Mouse (Mus musculus) left cerebral cortex, postnatal 25 days (tissue): Measurements from ENCODE around the gene Lrch3. TPM values are rescaled to one million over a fixed set of nuclear protein-coding genes. Genes with fewer than 3 reads are reported as not detected.

Experiments
- DNase-seq, 2 experiments: peaks; one replicate each; pipeline ENCODE4 v3.0.0; 2022; ENCODE audit warnings: low spot score in 2 of 2, mixed read lengths in 1 of 2
- intact Hi-C: fragments of 180-260 bp; cut with DNase I; formaldehyde crosslinking; loops from one replicate; pipeline ENCODE4 v1.15.1; 2025
- total RNA-seq, 2 experiments: library from RNA; stranded (reverse); gene quantifications; 2 replicates each; pipeline ENCODE4 v1.2.3; 2021

Lrch3 gene
- total RNA-seq, 2 experiments from 2014 or later = 31.5 to 36.0 TPM

- intact Hi-C loops = no loop called here
- DNase-seq = no peak
Observed at GRCm38 (mm10) chr16:32956889-32957288, 43.0 kb downstream of the Lrch3 start.

DNA sequence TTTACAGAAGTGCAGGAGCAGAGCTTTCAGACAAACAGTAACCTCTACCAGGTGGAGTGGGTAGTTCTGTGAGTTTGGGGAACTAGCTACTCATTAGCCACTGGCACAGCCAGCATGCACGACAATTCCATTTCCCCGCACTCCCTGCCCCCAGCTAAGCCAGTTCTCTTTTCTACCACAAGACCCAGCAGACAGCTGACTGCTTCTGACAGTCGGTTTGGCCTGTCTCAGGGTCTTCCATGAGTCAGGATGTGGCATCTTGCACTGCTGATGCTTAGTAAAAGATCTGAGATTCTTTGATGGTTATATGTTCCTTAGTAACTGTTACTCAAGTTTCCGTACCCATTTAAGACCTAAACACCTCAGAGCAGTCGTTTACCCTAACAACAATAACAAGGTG, 58.6 kb downstream of the Lrch3 start:
- no peak for DNase-seq
- intact Hi-C loops = no loop called here

DNA sequence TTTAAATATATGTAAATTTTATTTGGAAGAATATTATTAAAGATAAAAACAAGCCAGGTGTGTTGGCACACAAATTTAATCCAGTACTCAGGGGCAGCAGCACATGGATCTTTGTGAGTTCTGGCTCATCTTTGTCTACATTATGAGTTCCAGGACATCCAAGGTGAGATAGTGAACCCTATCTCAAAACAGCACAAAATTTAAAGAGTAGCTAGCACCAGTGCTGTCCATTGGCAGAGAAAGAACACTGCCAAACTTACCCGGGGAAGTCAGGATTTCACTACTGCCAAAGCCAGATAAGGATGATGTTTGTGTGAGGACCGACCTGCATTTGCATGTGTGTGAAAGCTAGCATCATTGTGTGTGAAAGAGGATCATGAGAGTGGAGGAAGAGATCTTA, 59.1 kb downstream of the Lrch3 start:
- DNase-seq = no peak
- intact Hi-C loops = no loop called here

- intact Hi-C loops = no loop called here
Observed at GRCm38 (mm10) chr16:32980227-32980626, 66.3 kb downstream of the Lrch3 start.

GRCm38 (mm10) chr16:32981405-32981804, 67.5 kb downstream of the Lrch3 start:
- intact Hi-C loops = no loop called here

More at GRCm38 (mm10) chr16:32980227-32980626, 66.3 kb downstream of the Lrch3 start:
- DNase-seq = no peak

DNA sequence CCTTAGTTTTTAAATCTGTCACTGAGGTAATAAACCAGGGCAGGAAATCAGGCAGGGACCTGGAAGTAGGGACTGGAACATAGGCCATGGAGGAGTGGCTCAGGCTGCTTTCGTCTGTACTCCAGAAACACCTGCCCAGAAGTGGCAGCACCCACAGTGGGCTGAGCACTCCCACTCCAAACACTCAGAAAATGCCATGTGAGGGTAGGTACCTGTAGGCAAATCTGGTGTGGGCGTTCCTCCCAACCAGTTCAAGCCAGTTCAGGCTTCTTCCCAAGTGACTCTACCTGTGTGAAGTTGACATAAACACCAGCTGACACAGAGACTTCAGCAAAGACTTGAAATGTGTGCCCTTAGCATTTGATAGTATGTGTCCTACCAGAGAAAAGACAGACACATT, 70.7 kb downstream of the Lrch3 start:
- intact Hi-C loops = loop anchor here (5.0 kb wide), 1 partner anchor 72 kb away; the partner anchor contains the start of gene Lrch3
- DNase-seq = no peak

More at GRCm38 (mm10) chr16:32981405-32981804, 67.5 kb downstream of the Lrch3 start:
- no peak for DNase-seq

- peak in 1 of 2 experiments; percentile 79 for DNase-seq
Observed at GRCm38 (mm10) chr16:32992158-32992557, 78.3 kb downstream of the Lrch3 start.

DNA sequence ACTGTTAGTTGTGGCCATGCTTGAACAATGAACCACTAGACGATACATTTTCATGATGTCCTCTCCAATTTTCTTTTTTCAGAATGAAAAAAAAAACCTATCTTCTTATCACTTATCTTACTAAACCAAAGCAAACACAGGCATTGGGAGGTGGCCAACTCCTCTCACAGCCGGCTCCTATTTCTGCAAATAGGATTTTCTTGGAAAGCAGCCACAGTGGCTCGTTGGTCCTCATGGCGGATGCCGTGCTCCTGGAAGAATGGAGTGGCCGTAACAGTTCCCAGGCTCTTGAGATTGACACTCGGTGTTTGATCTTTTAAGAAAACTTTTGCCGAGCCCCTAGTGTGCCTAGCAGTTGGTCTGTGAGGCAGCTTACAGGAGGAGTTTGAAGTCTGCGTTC, 91.3 kb downstream of the Lrch3 start:
- DNase-seq = peak in 1 of 2 experiments; percentile 26
- intact Hi-C loops = no loop called here

More at GRCm38 (mm10) chr16:32992158-32992557, 78.3 kb downstream of the Lrch3 start:
- intact Hi-C loops = no loop called here

DNA sequence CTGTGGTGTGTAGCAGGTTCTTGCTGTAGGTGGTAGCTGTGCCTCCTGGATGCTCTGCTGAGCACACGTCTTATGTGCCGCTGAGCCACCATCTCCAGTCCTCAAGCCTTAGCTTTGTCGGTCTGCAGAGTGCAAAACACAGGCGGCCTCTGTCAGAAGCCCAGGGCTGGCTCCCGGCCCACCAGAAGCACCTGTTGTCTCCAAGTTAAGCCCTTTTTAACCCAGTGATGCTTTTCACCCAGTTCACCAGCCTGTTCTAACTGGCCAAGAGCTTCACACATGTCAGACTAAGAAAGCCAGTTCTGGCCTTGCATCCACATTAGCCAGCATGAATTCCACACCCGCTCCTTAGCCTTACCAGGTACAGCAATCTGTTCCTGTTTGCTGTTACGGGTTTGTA, 93.0 kb downstream of the Lrch3 start:
- no peak for DNase-seq
- intact Hi-C loops = no loop called here

DNA sequence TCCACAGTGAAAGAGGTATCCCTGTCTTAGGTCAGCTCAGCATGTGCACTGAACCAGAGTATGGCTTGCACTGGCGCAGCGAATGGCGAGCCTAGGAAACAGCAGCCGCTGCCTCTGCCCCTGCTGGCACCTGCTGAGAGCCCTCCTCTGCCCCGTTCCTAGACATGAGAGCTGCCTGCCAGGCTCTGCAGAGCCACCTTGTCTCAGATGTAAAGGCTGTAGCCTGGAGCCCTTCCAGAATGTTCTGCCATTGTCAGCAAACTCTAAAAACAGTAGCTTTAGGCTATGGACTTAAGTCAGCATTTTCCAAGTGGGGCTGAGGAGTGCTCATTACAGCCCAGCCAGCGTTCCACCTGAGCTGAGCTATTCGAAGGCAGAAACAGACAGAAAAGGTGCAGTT, 93.5 kb downstream of the Lrch3 start:
- intact Hi-C loops = no loop called here

DNA sequence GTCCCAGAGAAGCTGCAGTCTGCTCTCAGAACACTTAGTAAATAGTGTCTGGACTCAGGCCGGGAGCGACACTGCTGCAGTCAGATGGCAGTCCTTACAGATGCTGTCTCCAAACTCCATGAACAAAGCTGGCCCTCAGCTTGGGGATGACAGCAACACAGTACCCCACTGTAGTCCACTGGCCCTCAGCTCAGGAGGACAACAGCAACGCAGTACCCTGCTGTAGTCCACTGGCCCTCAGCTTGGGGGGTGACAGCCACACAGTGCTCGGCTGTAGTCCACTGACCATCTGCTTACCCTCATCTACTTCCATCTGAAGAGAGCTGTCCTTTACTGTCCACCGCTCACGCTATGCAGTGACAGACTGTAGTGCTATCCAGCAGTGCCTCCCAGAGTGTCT, 96.3 kb downstream of the Lrch3 start:
- intact Hi-C loops = no loop called here
- peak in 1 of 2 experiments; percentile 31 for DNase-seq

More for the DNA sequence above, 93.5 kb downstream of the Lrch3 start:
- no peak for DNase-seq

DNA sequence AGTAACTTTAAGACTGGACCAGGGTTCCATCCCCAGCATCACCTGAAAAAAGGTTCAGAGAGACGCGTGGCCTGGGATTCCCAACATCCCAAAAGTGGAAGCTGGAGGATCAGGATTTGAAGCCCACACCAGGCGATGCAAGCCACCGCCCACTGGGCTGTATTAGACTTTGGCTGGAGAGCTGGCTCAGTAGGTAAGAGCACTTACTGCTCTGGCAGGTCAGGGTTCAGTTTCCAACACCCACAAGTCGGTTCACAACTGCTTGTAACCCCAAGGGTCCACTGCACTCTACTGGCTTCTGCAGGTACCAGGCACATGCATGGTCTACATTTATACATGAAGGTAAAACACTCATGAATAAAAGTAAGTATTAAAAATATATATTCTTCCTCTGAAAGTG, 99.9 kb downstream of the Lrch3 start:
- DNase-seq = no peak
- intact Hi-C loops = no loop called here

DNA sequence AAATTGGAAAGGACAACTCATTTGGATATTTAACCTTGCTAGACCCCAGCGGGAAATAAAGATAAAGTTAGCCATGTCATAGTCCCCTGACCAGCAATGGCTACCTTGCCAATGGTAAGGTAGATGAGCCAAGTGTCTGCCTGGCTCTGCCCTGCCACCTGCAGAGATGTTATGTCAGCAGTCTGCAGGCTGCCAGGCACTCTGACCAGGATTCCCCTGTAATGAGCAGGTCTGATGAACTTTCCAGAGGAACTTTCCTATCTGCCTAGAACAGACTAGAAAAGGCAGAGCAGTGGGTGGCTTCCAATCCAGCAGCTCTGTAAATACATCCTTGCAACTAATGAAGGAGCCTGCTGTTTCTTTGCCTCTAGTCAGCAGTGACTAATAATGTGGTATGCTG, 101.0 kb downstream of the Lrch3 start:
- no peak for DNase-seq
- intact Hi-C loops = no loop called here

- intact Hi-C loops = no loop called here
- DNase-seq = no peak
Observed at GRCm38 (mm10) chr16:33015396-33015907, 101.6 kb downstream of the Lrch3 start.

GRCm38 (mm10) chr16:33015986-33016385, 102.1 kb downstream of the Lrch3 start:
- intact Hi-C loops = no loop called here
- DNase-seq = no peak

DNA sequence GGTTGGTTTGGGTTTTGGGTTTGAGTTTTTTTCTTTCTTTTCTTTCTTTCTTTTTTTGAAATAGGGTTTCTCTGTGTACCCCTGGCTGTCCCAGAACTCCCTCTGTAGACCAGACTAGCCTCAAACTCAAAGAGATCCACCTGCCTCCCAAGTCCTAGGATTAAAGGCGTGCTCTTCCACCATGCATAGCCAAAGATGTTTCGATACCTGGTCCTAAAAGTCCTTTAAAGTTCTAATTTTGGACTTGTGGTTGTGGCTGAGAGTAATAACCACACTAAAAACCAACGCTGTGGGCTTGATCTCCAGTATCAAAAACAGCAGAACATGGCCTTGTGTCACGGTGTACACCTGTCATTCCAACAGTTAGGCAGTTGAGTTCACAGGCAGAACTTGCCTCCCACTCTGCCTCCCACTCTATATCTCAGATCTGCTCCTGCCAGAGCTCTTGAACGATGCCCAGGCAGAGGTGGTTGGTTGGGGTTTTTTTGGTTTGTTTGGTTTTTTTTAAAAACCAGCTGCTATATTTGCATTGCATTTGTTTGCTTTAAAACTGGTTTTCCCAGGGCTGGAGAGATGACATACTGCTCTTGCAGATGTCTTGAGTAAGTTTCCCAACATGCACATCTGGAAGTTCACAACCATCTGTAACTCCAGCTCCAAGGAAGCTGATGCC, 103.9 kb downstream of the Lrch3 start:
- intact Hi-C loops = no loop called here

DNA sequence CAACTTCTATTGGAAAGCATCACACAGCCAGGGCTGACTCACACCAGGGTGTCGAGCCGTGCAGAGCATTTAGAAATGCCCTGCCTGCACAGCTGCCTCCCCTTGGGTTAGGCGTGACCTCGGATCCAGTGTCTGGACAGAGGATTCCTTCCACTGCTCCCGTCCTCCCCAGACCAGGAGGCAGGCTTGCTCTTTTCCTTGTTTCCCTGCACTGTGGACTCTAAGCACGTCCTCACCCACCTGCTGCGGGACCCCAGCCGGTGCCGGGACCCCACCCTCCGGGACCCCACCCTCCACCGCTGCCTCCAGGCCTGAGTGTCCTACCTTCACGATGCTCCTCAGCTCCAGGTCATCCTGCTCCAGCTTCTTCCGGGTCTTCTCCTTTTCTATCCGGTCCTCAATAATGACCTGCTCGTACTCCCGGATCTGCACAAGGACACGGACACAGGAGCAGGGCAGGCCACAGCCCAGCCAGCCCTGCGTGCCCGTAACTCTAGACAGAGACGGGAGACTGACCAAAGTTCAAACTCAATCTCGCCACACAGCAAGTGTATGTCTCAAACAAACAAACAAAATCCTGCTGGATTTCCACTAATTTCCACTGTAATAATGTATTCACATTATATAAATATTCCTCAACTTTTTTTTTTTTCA, 105.3 kb downstream of the Lrch3 start:
- intact Hi-C loops = no loop called here
- DNase-seq = no peak

More for the DNA sequence above, 103.9 kb downstream of the Lrch3 start:
- DNase-seq = peak in 1 of 2 experiments; percentile 52

DNA sequence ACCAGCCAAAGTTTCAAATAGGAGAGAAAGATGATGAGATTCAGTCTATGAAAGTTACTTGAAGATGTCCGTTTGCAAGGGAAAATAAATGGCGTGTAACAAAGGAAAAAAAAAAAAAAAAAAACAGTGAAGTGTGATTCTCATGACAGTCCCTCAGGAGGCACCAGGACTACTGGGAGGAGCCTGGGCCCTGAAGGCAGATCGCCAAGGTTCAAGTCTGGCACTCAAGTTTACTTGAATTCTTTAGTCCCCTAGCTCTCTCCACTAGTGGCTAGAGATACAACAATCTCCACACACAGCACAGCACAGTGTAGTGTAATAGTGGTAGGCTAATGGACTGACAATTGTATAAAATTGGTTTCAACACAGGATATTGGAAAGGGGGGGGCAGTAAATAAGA, 107.5 kb downstream of the Lrch3 start:
- DNase-seq = no peak
- intact Hi-C loops = loop anchor here (5.0 kb wide), 1 partner anchor 136 kb away; no protein-coding TSS in a partner anchor

DNA sequence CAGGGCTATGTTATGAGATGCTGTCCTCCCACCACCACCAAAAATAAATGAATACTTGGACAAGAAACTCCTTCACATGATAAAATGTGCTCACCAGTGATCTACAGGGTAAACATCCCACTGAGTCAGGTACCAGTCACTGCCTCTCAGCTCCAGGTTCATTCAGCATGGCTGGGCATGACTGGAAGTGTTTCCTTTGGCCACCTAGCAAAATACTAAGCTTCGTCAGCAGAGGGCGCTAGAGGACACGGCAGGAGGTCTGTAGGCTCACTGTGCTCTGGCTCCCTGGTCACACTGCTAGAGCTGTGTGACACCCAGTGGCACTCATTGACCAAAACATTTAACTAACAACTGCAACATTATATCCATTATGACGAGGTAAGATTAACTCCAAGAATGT, 109.8 kb downstream of the Lrch3 start:
- intact Hi-C loops = loop anchor here (5.0 kb wide), 1 partner anchor 134 kb away; no protein-coding TSS in a partner anchor
- peak; percentile 77 to 87 for DNase-seq

GRCm38 (mm10) chr16:33024456-33025104, 110.7 kb downstream of the Lrch3 start:
- DNase-seq = no peak
- intact Hi-C loops = loop anchor here (5.0 kb wide), 1 partner anchor 133 kb away; no protein-coding TSS in a partner anchor
